Mouse (Mus musculus) megakaryocyte, embryonic 14.5 days (primary cell): ENCODE data around the gene Cers6.

Source experiments
- FLI1 ChIP-seq: IDR thresholded peaks from 2 replicates; pipeline ENCODE4 v1.6.1; 2012; ENCODE audit warnings: low read length, inconsistent platforms, mixed read lengths
- GATA1 ChIP-seq: IDR thresholded peaks from 3 replicates; pipeline ENCODE4 v1.6.1; 2012; ENCODE audit warnings: mixed read lengths, low read length, inconsistent platforms, borderline replicate concordance

DNA sequence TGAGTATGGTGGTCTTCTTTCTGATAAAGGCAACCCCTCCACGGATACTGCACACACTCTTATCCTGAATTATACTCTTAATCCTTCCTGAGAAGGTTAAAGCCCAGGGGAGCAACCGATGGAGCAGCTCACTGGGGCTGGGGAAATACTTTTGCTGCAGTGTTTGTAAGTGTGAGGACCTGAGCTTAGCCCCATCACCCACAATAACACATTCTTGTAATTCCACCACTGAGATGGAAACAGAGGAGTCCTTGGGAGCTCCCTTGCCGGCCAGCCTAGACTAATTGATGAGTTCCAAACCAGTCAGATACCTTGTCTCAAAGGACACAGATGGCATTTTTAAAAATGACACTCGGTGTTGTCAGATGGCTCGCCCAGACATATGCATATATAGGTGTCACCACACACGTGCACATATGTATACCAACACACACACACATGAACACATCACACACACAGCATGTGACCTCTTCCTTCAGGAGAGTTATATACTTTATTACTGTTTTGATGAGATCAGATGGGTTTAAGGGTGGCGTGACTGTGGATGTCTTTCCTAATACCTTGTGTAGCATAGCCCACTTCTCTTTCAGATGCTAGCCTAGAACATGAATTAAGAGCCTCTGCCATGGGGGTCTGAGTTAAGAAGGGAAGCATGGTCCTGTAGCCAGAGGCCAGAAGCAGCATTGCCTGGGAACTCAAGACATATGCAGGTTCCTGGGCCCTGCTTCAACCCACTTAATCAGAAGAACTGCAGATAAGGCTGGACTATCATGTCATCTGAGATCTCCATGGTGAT lies 210.4 kb downstream of the Cers6 start:
- TF ChIP-seq FLI1 (no peak), GATA1 (no peak)
